Mouse (Mus musculus) CH12.LX (cell line): Measurements from ENCODE around the gene Man2b2. TPM values are rescaled to one million over a fixed set of nuclear protein-coding genes. Genes with fewer than 3 reads are reported as not detected.
A peak's percentile ranks its signal among the peaks of the same experiment; 100 is the strongest.

Experiments
- DNase-seq: peaks from one replicate; pipeline ENCODE4 v3.0.0-alpha.2; 2013; ENCODE audit errors: extremely low read depth
- H3K27ac ChIP-seq: 2 replicates; pipeline ENCODE4 v1.5.1; 2012; ENCODE audit warnings: low read depth, mild to moderate bottlenecking, control low read depth, moderate library complexity; ENCODE audit not compliant: insufficient read depth
- H3K27me3 ChIP-seq: replicated peaks from 2 replicates; pipeline ENCODE3; 2012; ENCODE audit warnings: inconsistent platforms
- H3K36me3 ChIP-seq, 2 experiments: replicated peaks in 1 of 2; 2 replicates each; pipeline versions ENCODE3 to v1.6.1; 2012; ENCODE audit warnings: inconsistent platforms in 1 of 2, low read length in 1 of 2, mild to moderate bottlenecking in 1 of 2, mixed read lengths in 1 of 2, moderate library complexity in 1 of 2; ENCODE audit not compliant: control insufficient read depth in 1 of 2, insufficient read depth in 1 of 2
- H3K4me1 ChIP-seq, 2 experiments: 2 replicates each; pipeline ENCODE4 v1.6.1; 2012; ENCODE audit warnings: inconsistent platforms in 1 of 2, moderate library complexity in 1 of 2; ENCODE audit not compliant: insufficient read depth in 2 of 2, control insufficient read depth in 1 of 2
- H3K4me2 ChIP-seq: 2 replicates; pipeline ENCODE4 v1.6.1; 2012; ENCODE audit warnings: low read depth, mild to moderate bottlenecking, control low read depth; ENCODE audit not compliant: poor library complexity, insufficient read depth, severe bottlenecking
- H3K4me3 ChIP-seq, 3 experiments: fragments of 150-350 bp in 1 of 3; sonication (generic) in 1 of 3; replicated peaks in 1 of 3; 2 replicates each; pipeline versions ENCODE3 to v1.5.1; 2011 to 2012; ENCODE audit warnings: low read depth in 2 of 3, low read length in 2 of 3, mild to moderate bottlenecking in 2 of 3, moderate library complexity in 2 of 3, control low read depth in 1 of 3, improper control_type of control experiment in 1 of 3, inconsistent platforms in 1 of 3, mixed read lengths in 1 of 3; ENCODE audit not compliant: poor library complexity in 1 of 3
- H3K79me2 ChIP-seq: replicated peaks from 2 replicates; pipeline ENCODE4 v1.6.1; 2012; ENCODE audit warnings: mild to moderate bottlenecking, moderate library complexity; ENCODE audit not compliant: control insufficient read depth, poor library complexity, insufficient read depth, severe bottlenecking; ENCODE audit errors: extremely low read depth
- H3K9ac ChIP-seq: 2 replicates; pipeline ENCODE4 v1.6.1; 2012; ENCODE audit warnings: low read depth, mild to moderate bottlenecking, control low read depth, moderate library complexity; ENCODE audit not compliant: insufficient read depth
- H3K9me3 ChIP-seq: replicated peaks from 2 replicates; pipeline ENCODE3; 2012; ENCODE audit warnings: low read length, inconsistent platforms, mixed read lengths
- CHD1 ChIP-seq: IDR thresholded peaks from 2 replicates; pipeline ENCODE4 v1.6.1; 2012; ENCODE audit warnings: low read depth, low read length, improper control_type of control experiment, inconsistent platforms
- CHD2 ChIP-seq: IDR thresholded peaks from 2 replicates; pipeline ENCODE4 v1.6.1; 2011; ENCODE audit warnings: low read length, improper control_type of control experiment
- CTCF ChIP-seq, 2 experiments: IDR thresholded peaks in 1 of 2; conservative IDR thresholded peaks in 1 of 2; 2 replicates each; pipeline ENCODE4 v1.5.1; 2011 to 2012; ENCODE audit warnings: low read depth in 2 of 2, low read length in 2 of 2, improper control_type of control experiment in 1 of 2, inconsistent platforms in 1 of 2, mild to moderate bottlenecking in 1 of 2, moderate library complexity in 1 of 2
- EP300 ChIP-seq: IDR thresholded peaks from 2 replicates; pipeline ENCODE4 v1.6.1; 2011; ENCODE audit warnings: low read length, improper control_type of control experiment
- ETS1 ChIP-seq: conservative IDR thresholded peaks from 2 replicates; pipeline ENCODE4 v1.6.1; 2012; ENCODE audit warnings: low read depth, mild to moderate bottlenecking, inconsistent platforms, low read length, improper control_type of control experiment, moderate library complexity
- HCFC1 ChIP-seq: IDR thresholded peaks from 2 replicates; pipeline ENCODE4 v1.6.1; 2012; ENCODE audit warnings: low read depth, mild to moderate bottlenecking, inconsistent platforms, low read length, improper control_type of control experiment
- IRF4 ChIP-seq: IDR thresholded peaks from 2 replicates; pipeline ENCODE4 v1.6.1; 2014; ENCODE audit warnings: low read depth, mild to moderate bottlenecking, inconsistent platforms, low read length, improper control_type of control experiment
- JUN ChIP-seq: IDR thresholded peaks from 2 replicates; pipeline ENCODE4 v1.6.1; 2011; ENCODE audit warnings: low read depth, mild to moderate bottlenecking, low read length, improper control_type of control experiment, moderate library complexity; ENCODE audit not compliant: insufficient read depth
- KAT2A ChIP-seq: IDR thresholded peaks from 2 replicates; pipeline ENCODE4 v1.6.1; 2012; ENCODE audit warnings: low read length, improper control_type of control experiment, inconsistent platforms; ENCODE audit not compliant: insufficient replicate concordance
- MAX ChIP-seq: IDR thresholded peaks from 2 replicates; pipeline ENCODE4 v1.6.1; 2011; ENCODE audit warnings: low read length, improper control_type of control experiment
- MEF2A ChIP-seq: IDR thresholded peaks from 2 replicates; pipeline ENCODE4 v1.6.1; 2014; ENCODE audit warnings: low read depth, mild to moderate bottlenecking, inconsistent platforms, low read length, improper control_type of control experiment, borderline replicate concordance
- MXI1 ChIP-seq: IDR thresholded peaks from 2 replicates; pipeline ENCODE4 v1.6.1; 2011; ENCODE audit warnings: mild to moderate bottlenecking, low read depth, low read length, improper control_type of control experiment
- MYC ChIP-seq: IDR thresholded peaks from 2 replicates; pipeline ENCODE4 v1.6.1; 2011; ENCODE audit warnings: low read depth, mild to moderate bottlenecking, improper control_type of control experiment, low read length
- NELFE ChIP-seq: IDR thresholded peaks from 2 replicates; pipeline ENCODE4 v1.6.1; 2011; ENCODE audit warnings: low read depth, low read length, improper control_type of control experiment
- RAD21 ChIP-seq: IDR thresholded peaks from 2 replicates; pipeline ENCODE4 v1.6.1; 2011; ENCODE audit warnings: low read depth, mild to moderate bottlenecking, low read length, improper control_type of control experiment, moderate library complexity
- SIN3A ChIP-seq: IDR thresholded peaks from 2 replicates; pipeline ENCODE4 v1.6.1; 2012; ENCODE audit warnings: low read length, improper control_type of control experiment, inconsistent platforms
- SMC3 ChIP-seq: IDR thresholded peaks from 2 replicates; pipeline ENCODE4 v1.6.1; 2011; ENCODE audit warnings: low read depth, low read length, improper control_type of control experiment
- TCF12 ChIP-seq: IDR thresholded peaks from 2 replicates; pipeline ENCODE4 v1.6.1; 2014; ENCODE audit warnings: low read depth, mild to moderate bottlenecking, inconsistent platforms, low read length, improper control_type of control experiment
- UBTF ChIP-seq: IDR thresholded peaks from 2 replicates; pipeline ENCODE4 v1.6.1; 2012; ENCODE audit warnings: low read depth, mild to moderate bottlenecking, inconsistent platforms, low read length, improper control_type of control experiment, moderate library complexity
- USF1 ChIP-seq: IDR thresholded peaks from 2 replicates; pipeline ENCODE4 v1.6.1; 2014; ENCODE audit warnings: low read depth, mild to moderate bottlenecking, inconsistent platforms, low read length, improper control_type of control experiment
- ZC3H11A ChIP-seq: IDR thresholded peaks from 2 replicates; pipeline ENCODE4 v1.6.1; 2012; ENCODE audit warnings: low read depth, mild to moderate bottlenecking, inconsistent platforms, low read length, improper control_type of control experiment
- ZMIZ1 ChIP-seq: IDR thresholded peaks from 2 replicates; pipeline ENCODE4 v1.6.1; 2012; ENCODE audit warnings: low read depth, mild to moderate bottlenecking, inconsistent platforms, low read length, improper control_type of control experiment
- dilution Hi-C: fragments of 300-500 bp; cut with MboI; formaldehyde crosslinking; loops from 2 replicates; pipeline ENCODE4 v1.14.3; 2020; ENCODE audit warnings: low sequenced_read_pairs; ENCODE audit not compliant: extremely low pct_unique_long_range_greater_than_20kb, extremely low pct_ligation_motif_present
- in situ Hi-C: fragments of 300-500 bp; cut with MboI; formaldehyde crosslinking; loops from 3 replicates; pipeline ENCODE4 v1.14.3; 2019; ENCODE audit warnings: low sequenced_read_pairs, low pct_ligation_motif_present, low pct_unique_long_range_greater_than_20kb, mixed read lengths
- polyA plus RNA-seq: library from polyadenylated mRNA; unstranded; fragments of >175 nt; gene quantifications from 2 replicates; pipeline ENCODE4 v1.2.1, GENCODE M21; 2012; ENCODE audit warnings: low read depth; ENCODE audit not compliant: insufficient read length
- total RNA-seq, 2 experiments: library from RNA; depleted of rRNA; stranded (reverse); fragments of 300-350 nt in 1 of 2; fragments of >200 nt in 1 of 2; gene quantifications; 2 replicates each; pipeline ENCODE4 v1.2.3; 2012 to 2014

Gene Man2b2
- total and polyA plus RNA-seq, 3 experiments: 11.9 to 39.4 (median 29.9) TPM

DNA sequence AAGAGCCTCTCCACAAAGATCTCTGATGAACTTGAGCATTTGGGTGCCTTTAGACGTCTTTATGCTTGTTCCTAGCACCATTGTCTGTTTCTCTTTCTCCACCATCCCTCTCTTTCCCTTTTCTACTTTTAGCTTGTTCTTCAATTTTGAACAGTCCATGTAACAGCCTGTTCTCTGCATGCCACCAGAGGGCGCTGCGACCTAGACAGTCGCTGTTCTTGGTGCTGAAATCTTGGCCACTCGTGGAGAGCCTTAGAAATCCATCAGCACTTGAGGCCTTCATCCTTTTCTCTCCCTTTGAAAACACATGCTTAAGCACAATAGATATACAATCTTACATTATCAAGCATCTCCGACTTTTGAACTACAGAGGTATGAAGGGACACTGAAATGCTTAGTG lies 5.5 kb upstream of the Man2b2 start:
- Histone ChIP-seq H3K9ac (no peak overlapping the region), H3K79me2 (no peaks in the 10 kb centered on the region)
- dilution Hi-C loops: no loop called here

DNA sequence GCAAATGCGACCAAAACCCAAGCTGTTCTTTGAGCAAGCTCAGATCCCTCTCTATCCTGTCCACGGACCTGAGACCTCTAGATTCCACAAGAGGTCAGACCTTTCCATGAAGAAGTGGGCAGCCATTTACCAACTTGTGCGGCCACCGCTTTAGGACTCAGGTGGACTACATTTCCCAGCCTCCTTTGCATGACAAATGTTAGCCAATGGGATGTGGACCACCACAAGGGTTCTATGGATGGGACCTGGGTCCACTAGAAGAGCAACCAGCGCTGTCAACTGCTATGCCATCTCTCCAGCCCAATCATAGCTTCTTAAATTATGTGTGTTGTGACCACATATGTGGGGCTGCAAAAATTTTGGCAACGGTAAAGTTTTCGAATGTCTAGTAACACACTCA lies 819 bp upstream of the Man2b2 start:
- Histone ChIP-seq H3K4me3 (no peak overlapping the region), H3K36me3 (peaks cover 24 to 30% of the 10 kb centered on the region in 2 experiments), H3K4me2 (peak overlapping the region; percentile 42), H3K27me3 (peaks cover 40% of the 10 kb centered on the region), H3K9me3 (peaks cover 5% of the 10 kb centered on the region), H3K9ac (no peak overlapping the region), H3K27ac (no peak overlapping the region), H3K79me2 (no peaks in the 10 kb centered on the region), H3K4me1 (peaks cover 6 to 20% of the 10 kb centered on the region in 2 experiments)
- TF ChIP-seq RAD21 (no peak; the same call in 1 of the 2 replicates), ZMIZ1 (no peak), SMC3 (no peak), KAT2A (peak; percentile 59; the same call in 1 of the 2 replicates), MAX (no peak), HCFC1 (peak; percentile 87), CTCF (conservative IDR thresholded peaks at IDR 0.05 in 1 of 2, IDR thresholded peaks at IDR 0.05 in 1 of 2; ENCODE audit: low read depth in 2 of 2, low read length in 2 of 2) (peak in 1 of 2 experiments; percentile 13; a peak in 1 of 4 replicates), JUN (no peak), UBTF (no peak)
- in situ Hi-C loops (loop anchor here (5.0 kb wide), 1 partner anchor 86 kb away; no protein-coding TSS in a partner anchor), dilution Hi-C loops (no loop called here)
- peak; percentile 38 for DNase-seq

More for the DNA sequence above, 5.5 kb upstream of the Man2b2 start:
- DNase-seq: peak; percentile 61
- no peak overlapping the region for H3K4me2 ChIP-seq
- no peak overlapping the region for H3K4me3 ChIP-seq
- no peaks in the 10 kb centered on the region for H3K36me3 ChIP-seq
- H3K27ac ChIP-seq: no peak overlapping the region
- H3K27me3 ChIP-seq: peaks cover 74% of the 10 kb centered on the region
- in situ Hi-C loops: no loop called here
- H3K9me3 ChIP-seq: peaks cover 5% of the 10 kb centered on the region
- TF ChIP-seq IRF4: peak; percentile 30; the same call in 1 of the 2 replicates
- peak; percentile 31; the same call in 1 of the 2 replicates for TF ChIP-seq NELFE
- TF ChIP-seq HCFC1: peak; percentile 26; the same call in 1 of the 2 replicates
- peak; percentile 89 for TF ChIP-seq SIN3A
- TF ChIP-seq ETS1: no peak
- peak; percentile 69 for TF ChIP-seq ZC3H11A
- TF ChIP-seq CTCF (conservative IDR thresholded peaks at IDR 0.05 in 1 of 2, IDR thresholded peaks at IDR 0.05 in 1 of 2; ENCODE audit: low read depth in 2 of 2, low read length in 2 of 2): peak; percentile 81 to 98
- 0 out of 2 replicates have a peak, but pooled peaks have one; percentile 42 for TF ChIP-seq TCF12
- TF ChIP-seq EP300: no peak
- TF ChIP-seq USF1: no peak
- 0 out of 2 replicates have a peak, but pooled peaks have one; percentile 35 for TF ChIP-seq MYC
- TF ChIP-seq SMC3: peak; percentile 97
- TF ChIP-seq CHD1: no peak
- no peak for TF ChIP-seq CHD2
- peak; percentile 75 for TF ChIP-seq RAD21
- peak; percentile 64 for TF ChIP-seq MXI1
- TF ChIP-seq MEF2A: peak; percentile 19; the same call in 1 of the 2 replicates
- peaks cover 0 to 5% of the 10 kb centered on the region in 2 experiments; a peak in 2 of 4 replicates for H3K4me1 ChIP-seq
